Mouse (Mus musculus): Measurements from ENCODE around the gene Stab1. TPM values are rescaled to one million over a fixed set of nuclear protein-coding genes. Genes with fewer than 3 reads are reported as not detected.

Gene Stab1
- polyA plus RNA-seq, 2 experiments = 18.9 to 19.3 TPM

DNA sequence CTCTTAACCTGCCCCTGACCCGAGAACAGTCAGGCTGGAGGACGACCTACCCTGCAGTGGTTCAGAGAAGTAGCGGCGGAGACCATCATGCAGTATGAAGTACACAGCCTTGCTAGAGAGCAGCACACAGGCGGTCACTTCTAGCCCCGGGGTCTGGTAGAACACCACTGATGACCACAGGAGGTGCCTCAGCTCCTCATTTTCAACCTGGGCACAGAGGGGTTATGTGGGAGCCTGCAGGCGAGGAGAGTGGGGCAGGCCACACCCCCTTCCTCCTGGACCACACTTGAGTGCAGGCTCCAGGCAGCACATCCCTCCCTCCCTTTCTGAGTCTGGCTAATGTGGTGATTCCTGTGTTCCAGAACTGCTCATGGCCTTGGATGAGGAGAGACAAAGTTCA is 5.1 kb upstream of the Stab1 start:
- Histone ChIP-seq H3K27ac (no peak overlapping the region), H3K27me3 (ENCODE audit: control insufficient read depth, insufficient read depth, low read length) (no peaks in the 10 kb centered on the region), H3K36me3 (replicated peaks; ENCODE audit: control insufficient read depth, insufficient read depth, low read depth) (peaks cover 53% of the 10 kb centered on the region), H3K4me2 (ENCODE audit: low read depth) (no peak overlapping the region), H3K9me3 (ENCODE audit: control insufficient read depth, low read length) (no peaks in the 10 kb centered on the region), H3K9ac (replicated peaks) (no peak overlapping the region), H3K4me1 (replicated peaks; ENCODE audit: control insufficient read depth in 2 of 2, insufficient read depth in 2 of 2, low read length in 1 of 2) (no peaks in the 10 kb centered on the region), H3K4me3 (ENCODE audit: insufficient read depth in 1 of 2, low read depth in 2 of 2, low read length in 2 of 2) (no peak overlapping the region)
- TF ChIP-seq EP300 (IDR thresholded peaks at IDR 0.05; ENCODE audit: low read depth) (no peak), CTCF (IDR thresholded peaks at IDR 0.05; ENCODE audit: low read depth) (no peak)
- DNase-seq (ENCODE audit: low read depth in 3 of 3, low spot score in 3 of 3) (no peak), ATAC-seq (ENCODE audit: insufficient read depth) (no peak)
- 80% methylated on average over 7 of the region's 7 CpGs for WGBS (ENCODE audit: insufficient replicate concordance)

- Histone ChIP-seq H3K4me2 (ENCODE audit: low read depth) (no peak overlapping the region), H3K27ac (no peak overlapping the region), H3K4me1 (replicated peaks; ENCODE audit: control insufficient read depth in 2 of 2, insufficient read depth in 2 of 2, low read length in 1 of 2) (no peaks in the 10 kb centered on the region), H3K9ac (replicated peaks) (no peak overlapping the region), H3K9me3 (ENCODE audit: control insufficient read depth, low read length) (no peaks in the 10 kb centered on the region), H3K36me3 (replicated peaks; ENCODE audit: control insufficient read depth, insufficient read depth, low read depth) (peaks cover 53% of the 10 kb centered on the region), H3K27me3 (ENCODE audit: control insufficient read depth, insufficient read depth, low read length) (no peaks in the 10 kb centered on the region), H3K4me3 (ENCODE audit: insufficient read depth in 1 of 2, low read depth in 2 of 2, low read length in 2 of 2) (no peak overlapping the region)
- WGBS (ENCODE audit: insufficient replicate concordance) = 71% methylated on average over 18 of the region's 18 CpGs
- TF ChIP-seq EP300 (IDR thresholded peaks at IDR 0.05; ENCODE audit: low read depth) (no peak), CTCF (IDR thresholded peaks at IDR 0.05; ENCODE audit: low read depth) (no peak)
- DNase-seq (ENCODE audit: low read depth in 3 of 3, low spot score in 3 of 3) (no peak), ATAC-seq (ENCODE audit: insufficient read depth) (peak; percentile 46)
Measured at GRCm38 (mm10) chr14:31172781-31173455, 4.5 kb upstream of the Stab1 start.

GRCm38 (mm10) chr14:31171821-31172220 is 3.4 kb upstream of the Stab1 start:
- TF ChIP-seq CTCF (IDR thresholded peaks at IDR 0.05; ENCODE audit: low read depth) = no peak
- TF ChIP-seq EP300 (IDR thresholded peaks at IDR 0.05; ENCODE audit: low read depth) = no peak
- H3K4me1 ChIP-seq (replicated peaks; ENCODE audit: control insufficient read depth in 2 of 2, insufficient read depth in 2 of 2, low read length in 1 of 2) = no peaks in the 10 kb centered on the region
- no peaks in the 10 kb centered on the region for H3K9me3 ChIP-seq (ENCODE audit: control insufficient read depth, low read length)
- H3K4me2 ChIP-seq (ENCODE audit: low read depth) = no peak overlapping the region
- no peak overlapping the region for H3K9ac ChIP-seq (replicated peaks)
- H3K27ac ChIP-seq = no peak overlapping the region
- no peak for ATAC-seq (ENCODE audit: insufficient read depth)
- H3K27me3 ChIP-seq (ENCODE audit: control insufficient read depth, insufficient read depth, low read length) = no peaks in the 10 kb centered on the region
- WGBS (ENCODE audit: insufficient replicate concordance) = 89% methylated on average over 15 of the region's 15 CpGs
- peaks cover 49% of the 10 kb centered on the region for H3K36me3 ChIP-seq (replicated peaks; ENCODE audit: control insufficient read depth, insufficient read depth, low read depth)
- DNase-seq (ENCODE audit: low read depth in 3 of 3, low spot score in 3 of 3) = no peak
- H3K4me3 ChIP-seq (ENCODE audit: insufficient read depth in 1 of 2, low read depth in 2 of 2, low read length in 2 of 2) = no peak overlapping the region

DNA sequence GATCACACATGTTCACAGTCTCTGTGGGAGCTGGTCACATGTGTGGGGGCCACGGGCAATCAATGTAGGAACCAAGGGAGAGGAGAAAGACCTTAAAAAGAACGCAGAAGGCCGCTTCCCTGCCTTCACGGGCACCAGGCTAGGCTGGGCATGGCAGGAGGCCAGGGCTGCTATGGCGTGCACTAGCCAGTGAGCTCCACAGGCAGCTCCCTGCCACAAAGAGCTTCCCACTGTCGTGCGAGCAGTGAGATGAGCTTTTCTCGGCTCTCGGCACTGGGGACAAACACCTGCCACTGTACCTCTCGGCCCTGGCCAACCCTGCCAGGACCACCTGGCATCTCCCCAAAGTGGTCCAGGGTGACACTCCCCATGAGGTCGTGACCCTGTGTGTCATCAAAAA is 2.9 kb upstream of the Stab1 start:
- 0 out of 4 replicates have a peak, but pooled peaks cover 0 to 1% of the 10 kb centered on the region in 2 experiments for H3K4me1 ChIP-seq (replicated peaks; ENCODE audit: control insufficient read depth in 2 of 2, insufficient read depth in 2 of 2, low read length in 1 of 2)
- no peak overlapping the region for H3K4me2 ChIP-seq (ENCODE audit: low read depth)
- no peak for TF ChIP-seq CTCF (IDR thresholded peaks at IDR 0.05; ENCODE audit: low read depth)
- no peaks in the 10 kb centered on the region for H3K9me3 ChIP-seq (ENCODE audit: control insufficient read depth, low read length)
- 81% methylated on average over 11 of the region's 11 CpGs for WGBS (ENCODE audit: insufficient replicate concordance)
- ATAC-seq (ENCODE audit: insufficient read depth) (no peak), DNase-seq (ENCODE audit: low read depth in 3 of 3, low spot score in 3 of 3) (no peak)
- no peaks in the 10 kb centered on the region for H3K27me3 ChIP-seq (ENCODE audit: control insufficient read depth, insufficient read depth, low read length)
- H3K36me3 ChIP-seq (replicated peaks; ENCODE audit: control insufficient read depth, insufficient read depth, low read depth) = peaks cover 45% of the 10 kb centered on the region
- no peak overlapping the region for H3K4me3 ChIP-seq (ENCODE audit: insufficient read depth in 1 of 2, low read depth in 2 of 2, low read length in 2 of 2)
- H3K9ac ChIP-seq (replicated peaks) = no peak overlapping the region
- no peak overlapping the region for H3K27ac ChIP-seq

GRCm38 (mm10) chr14:31170963-31171362 is 2.5 kb upstream of the Stab1 start:
- 0 out of 4 replicates have a peak, but pooled peaks cover 0 to 2% of the 10 kb centered on the region in 2 experiments for H3K4me1 ChIP-seq (replicated peaks; ENCODE audit: control insufficient read depth in 2 of 2, insufficient read depth in 2 of 2, low read length in 1 of 2)
- H3K4me3 ChIP-seq (ENCODE audit: insufficient read depth in 1 of 2, low read depth in 2 of 2, low read length in 2 of 2) = no peak overlapping the region
- TF ChIP-seq CTCF (IDR thresholded peaks at IDR 0.05; ENCODE audit: low read depth) (no peak), EP300 (IDR thresholded peaks at IDR 0.05; ENCODE audit: low read depth) (no peak)
- no peaks in the 10 kb centered on the region for H3K27me3 ChIP-seq (ENCODE audit: control insufficient read depth, insufficient read depth, low read length)
- H3K4me2 ChIP-seq (ENCODE audit: low read depth) = no peak overlapping the region
- H3K27ac ChIP-seq = no peak overlapping the region
- peaks cover 40% of the 10 kb centered on the region for H3K36me3 ChIP-seq (replicated peaks; ENCODE audit: control insufficient read depth, insufficient read depth, low read depth)
- ATAC-seq (ENCODE audit: insufficient read depth) (no peak), DNase-seq (ENCODE audit: low read depth in 3 of 3, low spot score in 3 of 3) (no peak)
- H3K9ac ChIP-seq (replicated peaks) = no peak overlapping the region
- H3K9me3 ChIP-seq (ENCODE audit: control insufficient read depth, low read length) = no peaks in the 10 kb centered on the region
- WGBS (ENCODE audit: insufficient replicate concordance) = 78% methylated on average over 13 of the region's 13 CpGs

Data from liver, embryonic 14.5 days (tissue).